Mouse (Mus musculus) brain, embryonic 14.5 days (tissue): ENCODE measurements at regions not wholly inside any gene's neighbourhood (a gene's known extent, or its start where the extent isn't known, plus 50 kb on each side); places are given as distances from the start of the nearest gene placed in this dataset.

Source experiments
- CTCF ChIP-seq: fragments of 200-500 bp; IDR thresholded peaks from 2 replicates; pipeline ENCODE4 v1.5.1; 2012; ENCODE audit warnings: inconsistent platforms, mild to moderate bottlenecking, moderate library complexity, borderline replicate concordance; ENCODE audit not compliant: insufficient read depth, insufficient read length; ENCODE audit errors: extremely low read depth
- POLR2A ChIP-seq: fragments of 200-500 bp; IDR thresholded peaks from 2 replicates; pipeline ENCODE4 v1.6.1; 2012; ENCODE audit warnings: mild to moderate bottlenecking, inconsistent platforms, borderline replicate concordance; ENCODE audit not compliant: poor library complexity, insufficient read depth, insufficient read length, severe bottlenecking; ENCODE audit errors: extremely low read depth

- TF ChIP-seq POLR2A, result no peak
- no peak for TF ChIP-seq CTCF
These were observed 261.8 kb upstream of the Dynlrb2 start for GRCm38 (mm10) chr8:116242972-116243371.
